Comparison of ENCODE assay signal across 9 mouse cellular contexts in genomic region chr12:9574244-9574871, GRCm38 (mm10). TPM values are rescaled to one million over a fixed set of nuclear protein-coding genes. Genes with fewer than 3 reads are reported as not detected.
DNase-seq lines count a peak whose midpoint lies in the region; ATAC-seq lines count a peak whose summit lies in the region.
"Had no signal": no experiment of that assay in that cellular context is flagged by ENCODE, and none has a peak within 500 bp of the region (broad histone marks: within the 10 kb centered on the region; RNA-seq: fewer than 3 reads in every experiment).

No protein-coding gene starts in this region.

- peak overlapping the region; percentile 59 for H3K9ac ChIP-seq in embryonic facial prominence, embryonic 15.5 days
- peak overlapping the region; percentile 17 for H3K9ac ChIP-seq in heart, embryonic 16.5 days (ENCODE audit: low read length)

- H3K4me3 ChIP-seq in embryonic facial prominence, embryonic 15.5 days (replicated peaks) = peak overlapping the region; percentile 57
- peak overlapping the region; percentile 61 for H3K4me3 ChIP-seq in heart, embryonic 16.5 days (ENCODE audit: low read length)

- H3K9me3 ChIP-seq in embryonic facial prominence, embryonic 15.5 days (replicated peaks) = no peaks in the 10 kb centered on the region
- no peaks in the 10 kb centered on the region for H3K9me3 ChIP-seq in heart, embryonic 16.5 days (replicated peaks; ENCODE audit: control insufficient read depth, low read length)

- DNase-seq in R1 (ENCODE audit: low read depth, low spot score) = peak; percentile 41
- DNase-seq in kidney, postnatal 10 days = peak; percentile 68
- no peak for DNase-seq in natural killer cell, adult 2 months (ENCODE audit: low spot score in 2 of 2)
- DNase-seq in left cerebral cortex, postnatal 36 days (ENCODE audit: low spot score in 2 of 2) = no peak
- DNase-seq in spleen, adult 18-20 months = no peak

- intact Hi-C loops in left cerebral cortex, postnatal 36 days (cut with DNase I) = loop anchor here (5.0 kb wide), 2 partner anchors 522 to 963 kb away; no protein-coding TSS in a partner anchor

- ATAC-seq in embryonic facial prominence, embryonic 15.5 days (ENCODE audit: insufficient number of reproducible peaks, low FRiP score, low TSS enrichment, low read depth) = peak; percentile 79
- peak; percentile 73 for ATAC-seq in heart, embryonic 16.5 days (replicated peaks; ENCODE audit: extremely low read depth, insufficient read depth, low FRiP score)
- peak; percentile 47 for ATAC-seq in megakaryocyte progenitor cell, adult 5-6 weeks (replicated peaks; ENCODE audit: poor library complexity)

- H3K4me1 ChIP-seq in embryonic facial prominence, embryonic 15.5 days = peaks cover 37% of the 10 kb centered on the region
- 0 out of 2 replicates have a peak, but pooled peaks cover 11% of the 10 kb centered on the region for H3K4me1 ChIP-seq in heart, embryonic 16.5 days (ENCODE audit: control insufficient read depth, insufficient read depth, low read length)

- H3K36me3 ChIP-seq in embryonic facial prominence, embryonic 15.5 days = no peaks in the 10 kb centered on the region
- no peaks in the 10 kb centered on the region for H3K36me3 ChIP-seq in heart, embryonic 16.5 days (ENCODE audit: control insufficient read depth, insufficient read depth)

- WGBS in embryonic facial prominence, embryonic 15.5 days = under 1% methylated on average over 38 of the region's 38 CpGs
- WGBS in heart, embryonic 16.5 days = under 1% methylated on average over 38 of the region's 38 CpGs

- peak overlapping the region; percentile 79 for H3K27ac ChIP-seq in embryonic facial prominence, embryonic 15.5 days (replicated peaks)
- H3K27ac ChIP-seq in heart, embryonic 16.5 days (ENCODE audit: low read length) = no peak overlapping the region

- H3K4me2 ChIP-seq in embryonic facial prominence, embryonic 15.5 days (replicated peaks) = peak overlapping the region; percentile 51
- H3K4me2 ChIP-seq in heart, embryonic 16.5 days (ENCODE audit: low read depth, low read length) = peak overlapping the region; percentile 83

- H3K27me3 ChIP-seq in embryonic facial prominence, embryonic 15.5 days = peaks cover 66% of the 10 kb centered on the region
- peaks cover 69% of the 10 kb centered on the region for H3K27me3 ChIP-seq in heart, embryonic 16.5 days (ENCODE audit: control insufficient read depth, insufficient read depth, low read length)

RNA-seq across cellular contexts. Expression of gene Osr1, which starts 4.4 kb away (rescaled TPM):
- polyA plus RNA-seq in embryonic facial prominence, embryonic 15.5 days (2015; fragmentation: Nextera tagmentation; extraction: Ambion mirVana) = 111 and 127 TPM in 2 replicates
- polyA plus RNA-seq in heart, embryonic 16.5 days (2015; fragmentation: Nextera tagmentation; extraction: Ambion mirVana) = 10.4 and 10.8 TPM in 2 replicates
- total RNA-seq in megakaryocyte progenitor cell, adult 5-6 weeks (2015) = not detected in 2 replicates
- total RNA-seq in megakaryocyte progenitor cell, adult 5-6 weeks (2017) = not detected in 2 replicates
- total RNA-seq in left cerebral cortex, postnatal 36 days (2021) = 1 to 10 TPM; 1.8 to 3.5 TPM
- total RNA-seq: neutrophil, adult 5-6 weeks had no signal

Comparison
In these comparisons a context has a peak if more than half of its experiments do, and no peak if none do; other contexts are left out.
1. DNase-seq: peak in R1 (single experiment) and kidney, postnatal 10 days (single experiment); none in natural killer cell, adult 2 months (0 of 2), left cerebral cortex, postnatal 36 days (0 of 2) and spleen, adult 18-20 months (0 of 2).
2. Peak in every context shown above with its lines, with median percentiles within 50 percentile points of each other: ATAC-seq.